Mouse (Mus musculus): Measurements from ENCODE around the gene Ctnnd2.
"Not testable (repeated sequence)": the region's sequence is repeated elsewhere in the genome, so short reads cannot be mapped to it uniquely, and the experiment has no call there.

Ctnnd2 gene

GRCm38 (mm10) chr15:30172391-30173281 is at the start of gene Ctnnd2:
Gene Ctnnd2 (plus strand): TSS chr15:30172593.
- DNase-seq = peak; percentile 90

DNA sequence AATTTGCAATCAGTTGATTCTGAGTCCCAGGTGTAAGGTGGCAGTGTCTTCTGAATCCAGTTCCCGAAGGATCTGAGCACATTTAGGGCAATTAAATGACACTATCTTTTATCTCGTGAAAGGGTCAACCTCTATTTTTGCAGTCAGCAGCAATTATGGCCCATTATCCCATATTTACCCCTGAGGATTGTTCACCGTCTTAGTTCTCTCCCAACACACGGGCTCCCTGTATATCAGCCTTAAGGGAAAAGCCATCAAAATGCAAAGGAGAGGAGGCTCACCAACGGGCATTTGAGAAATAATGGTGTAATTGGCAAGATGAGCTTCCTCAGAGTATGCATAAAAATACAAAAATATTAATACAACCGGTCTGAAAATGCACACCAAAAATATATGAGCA is 41.7 kb upstream of the Ctnnd2 start:
- no peak for DNase-seq

- not testable (repeated sequence) for DNase-seq
These were observed 32.8 kb upstream of the Ctnnd2 start for GRCm38 (mm10) chr15:30139626-30140025.

DNA sequence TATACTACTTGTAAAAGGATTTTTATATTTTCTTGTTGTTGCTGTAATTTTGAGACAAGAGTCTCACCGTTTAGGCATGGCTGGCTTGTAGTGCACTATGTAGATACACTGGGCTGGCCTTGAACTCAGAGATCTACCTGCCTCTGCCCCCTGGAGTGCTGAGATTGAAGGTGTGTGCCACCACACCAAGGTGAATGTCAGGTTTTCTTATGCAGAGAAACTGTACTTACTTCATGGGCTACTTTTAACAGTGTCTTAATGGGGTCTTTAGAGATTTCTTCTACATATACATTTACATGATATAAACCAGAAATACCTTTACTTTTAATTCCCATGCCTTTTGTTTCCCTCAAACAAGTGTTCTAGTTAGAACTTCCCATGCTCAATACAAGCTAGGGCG is 27.0 kb upstream of the Ctnnd2 start:
- no peak for DNase-seq

DNA sequence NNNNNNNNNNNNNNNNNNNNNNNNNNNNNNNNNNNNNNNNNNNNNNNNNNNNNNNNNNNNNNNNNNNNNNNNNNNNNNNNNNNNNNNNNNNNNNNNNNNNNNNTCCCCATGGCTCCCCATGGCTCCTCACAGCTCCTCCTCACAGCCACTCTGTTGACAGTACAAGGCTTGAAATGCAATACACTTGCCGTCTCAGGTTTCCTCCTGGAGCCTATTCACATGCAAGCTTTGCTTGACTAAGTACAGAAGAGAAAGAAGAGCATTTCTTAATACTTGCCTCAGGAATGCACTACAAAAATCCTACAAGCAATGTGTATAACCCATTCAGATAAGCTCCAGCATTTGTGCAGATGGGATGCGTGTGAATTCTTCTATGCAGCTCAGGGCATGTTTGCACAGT is 20.2 kb upstream of the Ctnnd2 start:
- no peak for DNase-seq

GRCm38 (mm10) chr15:30157975-30158374 is 14.4 kb upstream of the Ctnnd2 start:
- no peak for DNase-seq

GRCm38 (mm10) chr15:30170031-30170430 is 2.4 kb upstream of the Ctnnd2 start:
- no peak for DNase-seq

DNA sequence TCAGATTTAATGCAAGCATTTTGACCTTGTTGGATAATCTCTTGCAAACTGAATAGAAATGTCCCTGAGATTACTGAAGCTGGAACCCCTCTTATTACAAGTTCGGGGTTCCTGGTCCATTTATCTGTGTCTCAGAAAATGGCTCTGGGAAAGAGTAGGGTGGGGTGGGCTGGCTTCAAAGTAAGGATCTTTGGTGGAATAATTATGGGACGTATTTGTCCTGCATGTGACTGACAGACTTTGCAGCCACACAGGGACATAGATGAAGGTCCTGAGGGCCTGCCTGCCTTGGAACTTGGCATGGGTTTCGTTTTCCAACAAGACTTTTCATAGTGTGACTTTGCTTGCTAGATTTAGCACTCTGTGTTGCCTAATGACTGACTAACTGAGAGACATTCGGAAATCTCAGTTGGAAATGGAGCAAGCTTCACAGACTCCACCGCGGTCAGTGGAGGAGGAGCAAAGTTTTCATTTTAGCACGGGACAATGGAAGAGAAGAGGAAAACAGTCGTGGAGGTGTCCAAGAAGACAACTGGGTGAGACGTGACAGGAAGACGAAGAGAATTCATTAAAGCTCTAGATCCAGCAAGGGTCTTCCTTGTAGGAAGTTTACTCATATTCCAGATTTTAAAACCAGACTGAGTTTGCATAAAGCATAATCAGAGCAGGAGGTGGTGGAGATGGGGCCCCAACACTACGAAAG is 749 bp upstream of the Ctnnd2 start:
- DNase-seq = peak; percentile 22

DNA sequence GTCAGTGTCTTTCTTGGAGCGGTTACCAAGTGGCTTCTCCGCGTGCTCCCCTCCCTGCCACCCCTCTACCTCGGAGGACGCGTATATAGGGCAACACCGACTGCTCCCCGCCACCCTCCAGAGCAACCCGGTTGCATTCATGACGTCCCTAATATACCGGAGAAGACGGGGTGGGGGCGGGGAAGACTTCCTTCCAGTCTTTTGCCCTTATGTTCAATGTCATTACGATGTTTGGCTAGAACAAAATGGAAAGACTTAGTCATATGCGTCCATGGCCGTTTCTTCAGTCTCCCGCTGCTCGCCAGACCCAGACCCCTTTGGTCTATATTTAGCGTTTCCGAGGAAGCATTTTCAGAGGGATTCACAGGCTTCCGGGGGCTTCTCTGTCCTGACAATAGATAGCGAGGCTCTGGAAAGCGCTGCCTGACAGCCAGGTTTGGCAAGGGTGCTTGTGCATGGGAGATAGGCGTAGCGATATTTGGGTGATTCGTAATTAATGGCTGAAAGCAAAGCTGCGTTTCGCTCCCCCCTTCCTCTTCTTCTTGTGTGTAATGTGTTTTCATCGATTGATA is 1.1 kb downstream of the Ctnnd2 start:
- peak; percentile 55 for DNase-seq

DNA sequence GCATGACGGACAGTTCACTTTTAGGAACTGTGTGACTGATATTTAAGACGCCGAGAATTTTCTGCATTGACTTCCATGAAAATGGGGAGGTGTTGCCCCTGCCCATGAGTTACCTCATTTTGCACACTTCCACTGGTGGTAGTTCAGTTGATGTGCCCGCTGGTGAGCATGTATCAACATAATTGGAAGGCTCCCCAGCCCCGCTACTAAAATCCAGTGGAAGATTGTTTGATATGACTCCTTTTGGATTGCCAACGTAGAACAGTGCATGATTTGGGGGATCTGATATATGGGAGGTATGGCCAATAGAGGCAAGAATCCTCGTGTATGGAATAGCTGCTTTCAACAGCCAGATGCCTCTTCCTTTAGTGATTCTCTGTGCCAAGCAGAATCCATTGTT is 1.9 kb downstream of the Ctnnd2 start:
- DNase-seq = peak; percentile 17

- no peak for DNase-seq
These were observed 11.6 kb downstream of the Ctnnd2 start for GRCm38 (mm10) chr15:30184020-30184419.

DNA sequence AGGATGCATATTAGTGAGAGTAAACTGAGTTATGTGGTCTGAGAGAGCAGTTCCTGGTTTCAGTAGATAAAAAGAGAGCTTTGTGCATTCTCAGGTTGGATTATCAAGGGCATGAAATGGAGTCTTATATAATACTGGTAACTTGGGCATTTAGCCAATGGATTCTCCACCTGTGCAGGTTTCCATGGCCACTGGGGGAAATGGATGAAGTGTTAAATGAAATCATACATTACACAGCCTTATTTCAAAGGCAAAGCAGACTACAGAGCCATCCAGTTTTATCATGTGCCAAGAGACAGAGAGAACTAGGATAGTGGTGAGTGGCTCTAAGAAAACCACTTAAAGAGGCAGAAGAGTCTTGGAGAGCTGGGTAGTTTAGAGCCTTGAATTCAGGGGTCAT is 18.5 kb downstream of the Ctnnd2 start:
- peak; percentile 45 for DNase-seq

- DNase-seq = peak; percentile 86
These were observed 19.7 kb downstream of the Ctnnd2 start for GRCm38 (mm10) chr15:30191931-30192668.

GRCm38 (mm10) chr15:30198429-30198828 is 26.0 kb downstream of the Ctnnd2 start:
- no peak for DNase-seq

DNA sequence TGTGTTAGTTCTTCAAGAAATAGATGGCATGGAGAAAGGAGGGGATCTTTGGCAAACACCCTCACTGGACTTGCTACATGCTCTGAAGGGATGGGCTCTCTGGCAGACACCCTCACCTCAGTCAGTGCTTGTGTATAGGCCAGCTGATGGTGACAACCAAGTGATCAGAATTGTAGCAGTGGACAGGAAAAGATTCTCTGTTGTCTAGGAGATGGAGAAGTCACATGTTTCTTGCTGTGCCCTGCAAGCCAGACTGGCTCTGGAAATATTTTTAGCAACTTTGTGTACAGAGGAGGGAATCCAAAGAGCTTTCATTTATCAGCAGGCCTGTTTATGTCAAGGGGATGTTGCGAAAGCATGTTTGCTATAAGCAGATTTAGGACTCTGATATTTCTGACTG is 27.4 kb downstream of the Ctnnd2 start:
- DNase-seq = no peak

DNA sequence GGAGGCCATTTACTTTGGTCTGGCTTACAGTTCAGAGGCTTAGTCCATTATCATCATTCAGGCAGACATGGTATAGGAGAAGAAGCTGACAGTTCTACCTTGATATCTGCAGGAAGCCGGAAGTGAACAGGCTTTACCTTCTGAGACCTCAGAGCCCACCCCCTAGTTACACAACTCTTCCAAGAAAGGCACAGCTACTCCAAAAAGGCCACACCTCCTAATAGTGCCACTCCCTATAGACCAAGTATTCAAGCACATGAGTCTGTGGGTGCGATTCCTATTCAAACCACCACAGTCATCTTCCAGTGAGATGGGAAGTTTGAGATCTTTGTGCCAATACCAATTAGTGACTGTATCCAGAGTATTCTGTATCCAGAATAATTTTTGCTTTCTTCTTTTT is 28.8 kb downstream of the Ctnnd2 start:
- no peak for DNase-seq

DNA sequence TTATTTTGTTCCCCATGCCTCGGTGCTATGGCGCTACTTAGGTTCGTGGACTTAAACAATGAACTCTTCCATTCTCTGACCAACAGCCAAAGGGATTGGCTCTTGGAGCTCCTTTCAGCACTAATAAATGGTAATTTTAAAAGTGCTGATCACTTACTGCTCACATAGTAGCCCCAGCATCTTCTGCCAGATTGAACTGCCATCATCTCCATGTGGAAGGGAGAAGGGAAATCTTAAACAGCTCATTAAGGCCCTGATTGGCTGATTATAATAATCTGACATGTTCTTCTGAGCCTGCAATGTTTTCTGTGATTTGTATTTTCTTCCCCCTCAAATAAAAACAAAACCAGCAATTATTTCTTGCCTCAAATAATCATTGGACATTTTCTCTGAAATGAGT is 29.2 kb downstream of the Ctnnd2 start:
- DNase-seq = no peak

- DNase-seq = no peak
These were observed 40.4 kb downstream of the Ctnnd2 start for GRCm38 (mm10) chr15:30212746-30213145.

- peak; percentile 82 for DNase-seq
These were observed 43.5 kb downstream of the Ctnnd2 start for GRCm38 (mm10) chr15:30215871-30216270.

DNA sequence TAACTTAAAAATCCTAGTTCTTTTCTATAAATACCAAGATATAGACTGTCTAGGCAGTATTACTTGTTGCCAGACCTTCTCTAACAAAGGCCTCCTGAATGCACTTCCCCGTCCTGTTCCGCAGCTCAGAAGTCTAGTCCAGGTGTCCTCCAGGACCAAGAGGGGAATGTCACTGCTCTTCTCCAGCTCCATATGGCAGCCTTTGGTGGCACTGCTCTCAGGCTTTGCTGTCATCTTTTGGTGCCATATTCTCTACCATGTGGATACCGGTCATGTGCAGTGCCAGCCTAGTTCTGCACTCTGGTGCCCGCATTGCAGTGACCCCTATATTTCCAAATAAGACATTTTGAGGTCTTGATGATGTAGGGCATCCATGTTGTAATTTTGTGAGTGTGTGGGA is 56.7 kb downstream of the Ctnnd2 start:
- DNase-seq = peak; percentile 60

DNA sequence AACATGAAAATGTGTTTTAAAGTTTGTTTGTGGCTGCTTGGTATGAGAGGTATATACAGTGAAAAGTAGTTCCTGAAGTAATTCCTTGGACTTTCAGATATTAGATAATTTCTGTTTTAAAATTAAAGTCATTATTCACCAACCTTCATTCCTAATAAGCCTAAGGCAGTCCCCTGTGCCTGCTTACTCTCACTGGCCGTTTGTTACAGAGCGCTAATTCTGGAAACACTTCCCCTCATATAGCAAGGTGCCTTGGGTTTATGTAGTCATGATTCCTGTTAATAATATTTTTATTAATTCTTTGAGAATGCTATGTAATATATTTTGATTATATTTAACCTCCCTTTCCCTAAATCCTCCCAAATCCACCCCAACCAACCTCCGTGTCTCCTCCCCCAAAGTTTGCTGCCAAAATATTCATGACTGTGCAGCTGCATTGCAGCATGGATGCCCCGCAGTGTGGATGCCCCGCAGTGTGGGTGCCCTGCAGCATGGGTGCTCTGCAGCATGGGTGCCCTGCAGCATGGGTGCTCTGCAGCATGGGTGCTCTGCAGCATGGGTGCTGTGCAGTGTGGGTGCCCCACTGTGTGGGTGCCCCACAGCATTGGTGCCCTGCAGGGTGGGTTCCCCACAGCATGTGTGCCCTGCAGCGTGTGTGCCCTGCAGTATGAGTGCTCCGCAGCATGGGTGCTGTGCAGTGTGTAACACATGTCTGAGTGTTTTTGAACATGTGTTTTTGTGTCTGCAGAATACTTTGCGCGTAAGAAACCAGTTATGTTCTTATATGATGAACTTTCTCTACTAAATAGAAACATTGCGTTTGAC is 63.0 kb downstream of the Ctnnd2 start:
- DNase-seq = no peak

DNA sequence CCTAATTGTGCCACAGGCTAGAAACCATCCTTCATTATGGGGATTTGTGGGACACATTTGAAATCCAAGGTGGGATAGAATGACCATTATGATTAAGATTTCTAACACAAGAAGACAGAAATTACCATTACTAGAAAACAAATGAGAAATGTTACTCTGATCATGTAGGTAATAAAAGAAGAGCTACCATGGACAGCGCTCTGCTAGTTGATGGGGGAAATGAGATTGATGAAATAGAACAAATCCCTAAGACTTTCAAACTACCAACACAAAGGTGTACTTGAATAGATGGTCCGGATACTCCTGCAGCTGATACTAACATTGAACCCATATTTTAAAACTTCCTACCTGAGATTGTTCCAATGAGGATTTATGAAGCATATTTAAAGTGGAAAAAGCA is 68.5 kb downstream of the Ctnnd2 start:
- no peak for DNase-seq
